Mouse (Mus musculus) MEL (cell line): Measurements from ENCODE around the gene Tnik. TPM values are rescaled to one million over a fixed set of nuclear protein-coding genes. Genes with fewer than 3 reads are reported as not detected.
A peak's percentile ranks its signal among the peaks of the same experiment; 100 is the strongest.

Experiments used
- DNase-seq: peaks from one replicate; pipeline ENCODE4 v3.0.0; 2011; ENCODE audit warnings: low read depth, low spot score
- H3K27ac ChIP-seq: 2 replicates; pipeline ENCODE4 v1.5.1; 2012; ENCODE audit warnings: low read depth, mild to moderate bottlenecking, control low read depth, low read length, moderate library complexity; ENCODE audit not compliant: control insufficient read depth
- H3K27me3 ChIP-seq, 2 experiments: fragments of 150-350 bp in 1 of 2; sonication (generic) in 1 of 2; 2 replicates each; pipeline ENCODE4 v1.6.1; 2012; ENCODE audit warnings: low read length in 2 of 2, mild to moderate bottlenecking in 2 of 2, improper control_type of control experiment in 1 of 2, moderate library complexity in 1 of 2; ENCODE audit not compliant: insufficient read depth in 2 of 2, control insufficient read depth in 1 of 2
- H3K36me3 ChIP-seq, 2 experiments: 2 replicates each; pipeline ENCODE4 v1.6.1; 2012 to 2014; ENCODE audit warnings: low read length in 2 of 2, improper control_type of control experiment in 1 of 2, inconsistent platforms in 1 of 2, mild to moderate bottlenecking in 1 of 2; ENCODE audit not compliant: insufficient read depth in 2 of 2, control insufficient read depth in 1 of 2
- H3K4me1 ChIP-seq, 2 experiments: fragments of 150-350 bp in 1 of 2; sonication (generic) in 1 of 2; 2 replicates each; pipeline ENCODE4 v1.6.1; 2012; ENCODE audit warnings: low read length in 2 of 2, improper control_type of control experiment in 1 of 2, mild to moderate bottlenecking in 1 of 2; ENCODE audit not compliant: insufficient read depth in 2 of 2, control insufficient read depth in 1 of 2
- H3K4me3 ChIP-seq, 2 experiments: fragments of 150-350 bp in 1 of 2; sonication (generic) in 1 of 2; 2 replicates each; pipeline ENCODE4 v1.5.1; 2012; ENCODE audit warnings: low read depth in 2 of 2, low read length in 2 of 2, mild to moderate bottlenecking in 2 of 2, moderate library complexity in 2 of 2, control low read depth in 1 of 2, improper control_type of control experiment in 1 of 2; ENCODE audit not compliant: control insufficient read depth in 1 of 2, insufficient read depth in 1 of 2
- H3K79me2 ChIP-seq: 2 replicates; pipeline ENCODE4 v1.6.1; 2012; ENCODE audit warnings: mild to moderate bottlenecking, low read length, moderate library complexity; ENCODE audit not compliant: control insufficient read depth, poor library complexity, insufficient read depth
- H3K9ac ChIP-seq: 2 replicates; pipeline ENCODE4 v1.6.1; 2012; ENCODE audit warnings: low read depth, mild to moderate bottlenecking, control low read depth, low read length, moderate library complexity; ENCODE audit not compliant: control insufficient read depth, poor library complexity, severe bottlenecking
- H3K9me3 ChIP-seq: fragments of 150-350 bp; sonication (generic); replicated peaks from 2 replicates; pipeline ENCODE4 v1.6.1; 2012; ENCODE audit warnings: mild to moderate bottlenecking, low read length, improper control_type of control experiment, moderate library complexity; ENCODE audit not compliant: insufficient read depth
- BHLHE40 ChIP-seq: IDR thresholded peaks from 2 replicates; pipeline ENCODE4 v1.6.1; 2012; ENCODE audit warnings: low read depth, mild to moderate bottlenecking, inconsistent platforms, low read length, improper control_type of control experiment, borderline replicate concordance
- CHD1 ChIP-seq: IDR thresholded peaks from 2 replicates; pipeline ENCODE4 v1.6.1; 2012; ENCODE audit warnings: low read depth, mild to moderate bottlenecking, inconsistent platforms, low read length, improper control_type of control experiment
- CHD2 ChIP-seq: IDR thresholded peaks from 2 replicates; pipeline ENCODE4 v1.6.1; 2011; ENCODE audit warnings: low read length, improper control_type of control experiment
- CTCF ChIP-seq, 3 experiments: IDR thresholded peaks in 2 of 3; conservative IDR thresholded peaks in 1 of 3; 2 replicates each; pipeline ENCODE4 v1.5.1; 2011 to 2012; ENCODE audit warnings: low read length in 3 of 3, low read depth in 2 of 3, mild to moderate bottlenecking in 2 of 3, improper control_type of control experiment in 1 of 3, inconsistent platforms in 1 of 3, mixed read lengths in 1 of 3, moderate library complexity in 1 of 3; ENCODE audit not compliant: control insufficient read depth in 1 of 3, insufficient read depth in 1 of 3, poor library complexity in 1 of 3, severe bottlenecking in 1 of 3
- E2F4 ChIP-seq: IDR thresholded peaks from 2 replicates; pipeline ENCODE4 v1.6.1; 2011; ENCODE audit warnings: low read depth, low read length, improper control_type of control experiment, borderline replicate concordance
- ETS1 ChIP-seq: IDR thresholded peaks from 2 replicates; pipeline ENCODE4 v1.6.1; 2012; ENCODE audit warnings: low read depth, mild to moderate bottlenecking, inconsistent platforms, low read length, improper control_type of control experiment, moderate library complexity
- KAT2A ChIP-seq: conservative IDR thresholded peaks from 2 replicates; pipeline ENCODE4 v1.6.1; 2012; ENCODE audit warnings: low read depth, low read length, improper control_type of control experiment, inconsistent platforms
- MAFK ChIP-seq: IDR thresholded peaks from 2 replicates; pipeline ENCODE4 v1.6.1; 2011; ENCODE audit warnings: low read depth, mild to moderate bottlenecking, low read length, improper control_type of control experiment, borderline replicate concordance
- MAZ ChIP-seq: IDR thresholded peaks from 2 replicates; pipeline ENCODE4 v1.6.1; 2012; ENCODE audit warnings: low read depth, mild to moderate bottlenecking, inconsistent platforms, low read length, improper control_type of control experiment
- MEF2A ChIP-seq: IDR thresholded peaks from 2 replicates; pipeline ENCODE4 v1.6.1; 2014; ENCODE audit warnings: low read depth, mild to moderate bottlenecking, inconsistent platforms, low read length, improper control_type of control experiment; ENCODE audit not compliant: poor library complexity, insufficient replicate concordance, severe bottlenecking; ENCODE audit errors: extremely low read depth
- MXI1 ChIP-seq: IDR thresholded peaks from 2 replicates; pipeline ENCODE4 v1.6.1; 2011; ENCODE audit warnings: mild to moderate bottlenecking, low read depth, low read length, improper control_type of control experiment
- MYB ChIP-seq: IDR thresholded peaks from 2 replicates; pipeline ENCODE4 v1.6.1; 2011; ENCODE audit warnings: mild to moderate bottlenecking, low read depth, low read length, improper control_type of control experiment
- MYC ChIP-seq: IDR thresholded peaks from 2 replicates; pipeline ENCODE4 v1.6.1; 2011; ENCODE audit warnings: low read depth, mild to moderate bottlenecking, low read length, improper control_type of control experiment, moderate library complexity
- NELFE ChIP-seq: IDR thresholded peaks from 2 replicates; pipeline ENCODE4 v1.6.1; 2011; ENCODE audit warnings: low read depth, low read length, improper control_type of control experiment
- POLR2AphosphoS2 ChIP-seq: IDR thresholded peaks from 2 replicates; pipeline ENCODE4 v1.6.1; 2011; ENCODE audit warnings: low read length, improper control_type of control experiment
- SIN3A ChIP-seq: IDR thresholded peaks from 2 replicates; pipeline ENCODE4 v1.6.1; 2012; ENCODE audit warnings: low read length, improper control_type of control experiment, inconsistent platforms
- SMC3 ChIP-seq: IDR thresholded peaks from 2 replicates; pipeline ENCODE4 v1.6.1; 2011; ENCODE audit warnings: low read depth, low read length, improper control_type of control experiment
- TAL1 ChIP-seq: IDR thresholded peaks from 2 replicates; pipeline ENCODE4 v1.6.1; 2012; ENCODE audit warnings: mild to moderate bottlenecking, inconsistent platforms, low read length, moderate library complexity, mixed read lengths
- TCF12 ChIP-seq: IDR thresholded peaks from 2 replicates; pipeline ENCODE4 v1.6.1; 2014; ENCODE audit warnings: low read depth, mild to moderate bottlenecking, inconsistent platforms, low read length, improper control_type of control experiment, moderate library complexity
- UBTF ChIP-seq: IDR thresholded peaks from 2 replicates; pipeline ENCODE4 v1.6.1; 2012; ENCODE audit warnings: low read depth, mild to moderate bottlenecking, inconsistent platforms, low read length, improper control_type of control experiment, moderate library complexity, borderline replicate concordance; ENCODE audit not compliant: insufficient read depth
- ZKSCAN1 ChIP-seq: IDR thresholded peaks from 2 replicates; pipeline ENCODE4 v1.6.1; 2012; ENCODE audit warnings: low read depth, mild to moderate bottlenecking, inconsistent platforms, low read length, improper control_type of control experiment, moderate library complexity
- ZMIZ1 ChIP-seq: IDR thresholded peaks from 2 replicates; pipeline ENCODE4 v1.6.1; 2012; ENCODE audit warnings: low read depth, mild to moderate bottlenecking, inconsistent platforms, low read length, improper control_type of control experiment, moderate library complexity
- ZNF384 ChIP-seq: IDR thresholded peaks from 2 replicates; pipeline ENCODE4 v1.6.1; 2012; ENCODE audit warnings: low read depth, mild to moderate bottlenecking, inconsistent platforms, low read length, improper control_type of control experiment
- polyA plus RNA-seq, 2 experiments: library from polyadenylated mRNA; stranded (reverse) in 1 of 2; unstranded in 1 of 2; fragments of >175 nt in 1 of 2; fragments of >200 nt in 1 of 2; gene quantifications; 2 replicates each; pipeline versions ENCODE4 v1.2.1 to v1.2.4; 2012; ENCODE audit warnings: low replicate concordance in 2 of 2, low read depth in 1 of 2; ENCODE audit not compliant: insufficient read length in 2 of 2, insufficient read depth in 1 of 2, missing spikeins in 1 of 2
- total RNA-seq: library from RNA; depleted of rRNA; stranded (reverse); fragments of 300-350 nt; gene quantifications from 2 replicates; pipeline ENCODE4 v1.2.3, GENCODE M21; 2012

Gene Tnik
- total and polyA plus RNA-seq, 3 experiments: 9.9 to 78.4 (median 13.6) TPM

DNA sequence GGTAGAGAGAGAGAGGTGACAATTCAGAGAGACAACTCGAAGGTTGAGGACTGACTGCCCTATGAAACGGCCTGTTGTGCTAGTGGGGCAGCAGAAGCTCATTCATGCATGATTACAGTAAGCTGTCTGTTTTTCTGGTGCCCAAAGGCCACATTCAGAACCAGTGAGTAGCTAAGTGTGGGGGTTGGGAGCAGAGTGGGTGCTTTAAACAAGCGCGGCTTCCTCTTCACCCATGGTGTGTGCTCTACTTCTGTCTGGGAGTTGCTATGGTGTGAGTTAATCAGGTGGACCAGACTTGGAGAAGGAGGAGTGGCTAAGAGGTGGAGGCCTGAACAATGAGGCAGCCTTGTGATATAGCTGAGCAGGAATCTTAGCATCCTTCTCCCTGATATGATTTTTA, 2.2 kb downstream of the Tnik start:
- H3K4me1 ChIP-seq: peaks cover 3 to 11% of the 10 kb centered on the region in 2 experiments; a peak in 3 of 4 replicates
- H3K4me3 ChIP-seq: no peak overlapping the region
- TF ChIP-seq MYC (no peak), ZKSCAN1 (no peak), MYB (no peak), CHD2 (no peak), ZNF384 (no peak), E2F4 (no peak), TAL1 (no peak), MAFK (no peak), UBTF (no peak), CTCF (IDR thresholded peaks at IDR 0.05 in 2 of 3, conservative IDR thresholded peaks at IDR 0.05 in 1 of 3; ENCODE audit: control insufficient read depth in 1 of 3, insufficient read depth in 1 of 3, low read depth in 2 of 3, low read length in 3 of 3, poor library complexity in 1 of 3, severe bottlenecking in 1 of 3) (no peak), KAT2A (no peak), MEF2A (no peak), MXI1 (no peak), ZMIZ1 (no peak), BHLHE40 (no peak), SMC3 (no peak), NELFE (no peak), SIN3A (no peak), ETS1 (no peak)
- peaks cover 0 to 7% of the 10 kb centered on the region in 2 experiments; a peak in 2 of 4 replicates for H3K36me3 ChIP-seq
- no peaks in the 10 kb centered on the region for H3K9me3 ChIP-seq
- peak; percentile 23 for DNase-seq
- no peak overlapping the region for H3K27ac ChIP-seq
- H3K9ac ChIP-seq: no peak overlapping the region
- H3K27me3 ChIP-seq: no peaks in the 10 kb centered on the region
- peaks cover 17% of the 10 kb centered on the region for H3K79me2 ChIP-seq

DNA sequence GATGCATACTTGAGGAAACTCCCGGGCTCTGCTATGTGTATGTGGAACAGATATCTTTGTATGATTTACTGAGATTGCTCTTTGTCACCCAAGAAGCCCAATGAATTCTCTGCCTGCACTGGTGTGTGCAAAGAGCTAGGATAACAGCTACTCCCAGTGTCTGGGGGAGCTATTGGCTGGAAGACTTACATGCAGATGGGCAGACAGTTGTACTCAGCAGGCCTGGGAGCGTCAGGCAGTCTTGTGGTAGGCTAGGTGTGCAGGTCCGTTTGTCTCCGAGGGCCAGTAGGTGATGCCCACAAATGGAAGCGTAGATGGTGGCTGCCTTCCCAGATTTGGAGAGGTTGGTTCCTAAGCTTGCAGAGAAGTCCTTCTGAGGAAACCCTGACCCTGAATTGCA, 2.6 kb downstream of the Tnik start:
- Histone ChIP-seq H3K36me3 (peaks cover 0 to 7% of the 10 kb centered on the region in 2 experiments; a peak in 2 of 4 replicates), H3K79me2 (peaks cover 17% of the 10 kb centered on the region), H3K9ac (no peak overlapping the region), H3K27ac (no peak overlapping the region), H3K4me1 (peaks cover 3 to 11% of the 10 kb centered on the region in 2 experiments; a peak in 3 of 4 replicates), H3K4me3 (no peak overlapping the region), H3K9me3 (no peaks in the 10 kb centered on the region), H3K27me3 (no peaks in the 10 kb centered on the region)
- TF ChIP-seq NELFE: no peak
- no peak for TF ChIP-seq MAZ
- TF ChIP-seq POLR2AphosphoS2: no peak
- TF ChIP-seq TCF12: no peak
- no peak for TF ChIP-seq CHD1
- TF ChIP-seq TAL1: no peak
- no peak for TF ChIP-seq ETS1
- DNase-seq: no peak
